Mouse (Mus musculus): Measurements from ENCODE around the gene Gid4. TPM values are rescaled to one million over a fixed set of nuclear protein-coding genes. Genes with fewer than 3 reads are reported as not detected.

Gid4 gene
- total RNA-seq, 2 experiments from 2014 or later = 49.4 TPM

Other genes starting within 250 kb of the Gid4 start
- gene Srebf1, start 194.6 kb upstream of the Gid4 start, total RNA-seq (2021) = 10 to 100 TPM; 66.2 to 68.2 TPM
- gene Tom1l2, start 64.2 kb upstream of the Gid4 start, total RNA-seq (2021) = 100 to 1,000 TPM; 218 to 221 TPM
- 10 to 100 TPM; 10.4 to 11.8 TPM for gene Drc3, start 63.8 kb upstream of the Gid4 start, total RNA-seq (2021)
- gene Atpaf2, start 1.3 kb downstream of the Gid4 start, total RNA-seq (2021) = 10 to 100 TPM; 26.9 to 32.1 TPM
- 10 to 100 TPM; 69.8 to 70.2 TPM for gene Drg2, start 37.4 kb downstream of the Gid4 start, total RNA-seq (2021)
- gene Myo15, start 52.2 kb downstream of the Gid4 start, total RNA-seq (2021) = under 1 TPM; 0.05 to 0.12 TPM
- gene Alkbh5, start 119.2 kb downstream of the Gid4 start, total RNA-seq (2021) = 10 to 100 TPM; 61.0 to 62.5 TPM